Mouse (Mus musculus): ENCODE data around the gene Tmco5b.

The Tmco5b gene

GRCm38 (mm10) chr2:113285432-113285831 lies at the start of gene Tmco5b:
Tmco5b (plus strand) TSS chr2:113285732.
- no peak for DNase-seq

DNA sequence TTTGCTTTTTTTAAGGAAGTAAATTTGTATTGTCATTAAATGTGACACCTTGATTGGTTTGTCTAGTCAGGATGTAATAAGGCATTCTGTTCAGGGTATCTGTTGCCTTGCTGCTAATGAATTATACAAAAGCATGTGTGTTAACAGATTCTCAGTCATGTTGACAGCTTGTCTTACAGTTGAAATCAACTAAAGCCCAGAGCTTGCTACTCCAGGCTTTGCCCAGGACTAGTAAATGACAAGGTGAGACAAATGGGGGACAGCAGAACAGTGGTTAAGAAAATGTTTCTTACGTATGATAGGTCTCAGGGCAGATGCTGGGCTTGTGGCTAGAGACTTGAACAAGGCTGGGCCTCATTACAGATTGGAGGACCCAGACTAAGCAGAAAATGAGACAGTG lies 48.5 kb upstream of the Tmco5b start:
- no peak for DNase-seq

DNA sequence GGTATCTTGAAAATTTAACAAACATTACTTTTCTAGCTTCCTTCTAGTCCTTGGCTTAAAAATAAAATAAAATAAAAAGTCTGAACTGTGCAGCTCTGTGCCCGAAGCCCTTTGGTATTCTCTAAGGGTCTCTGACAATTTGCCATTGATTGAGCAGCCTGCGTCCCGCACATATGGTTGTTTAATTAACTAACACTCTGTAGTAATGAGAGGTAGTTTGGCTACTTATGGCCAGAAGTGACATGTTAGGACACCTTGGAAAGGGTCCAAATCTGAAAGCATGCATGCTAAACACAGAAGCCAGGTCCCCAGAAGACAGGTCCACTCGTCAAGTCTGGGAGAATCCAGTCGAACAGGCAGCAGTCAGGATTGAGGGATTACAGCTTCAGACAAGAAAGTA lies 46.7 kb upstream of the Tmco5b start:
- DNase-seq: no peak

DNA sequence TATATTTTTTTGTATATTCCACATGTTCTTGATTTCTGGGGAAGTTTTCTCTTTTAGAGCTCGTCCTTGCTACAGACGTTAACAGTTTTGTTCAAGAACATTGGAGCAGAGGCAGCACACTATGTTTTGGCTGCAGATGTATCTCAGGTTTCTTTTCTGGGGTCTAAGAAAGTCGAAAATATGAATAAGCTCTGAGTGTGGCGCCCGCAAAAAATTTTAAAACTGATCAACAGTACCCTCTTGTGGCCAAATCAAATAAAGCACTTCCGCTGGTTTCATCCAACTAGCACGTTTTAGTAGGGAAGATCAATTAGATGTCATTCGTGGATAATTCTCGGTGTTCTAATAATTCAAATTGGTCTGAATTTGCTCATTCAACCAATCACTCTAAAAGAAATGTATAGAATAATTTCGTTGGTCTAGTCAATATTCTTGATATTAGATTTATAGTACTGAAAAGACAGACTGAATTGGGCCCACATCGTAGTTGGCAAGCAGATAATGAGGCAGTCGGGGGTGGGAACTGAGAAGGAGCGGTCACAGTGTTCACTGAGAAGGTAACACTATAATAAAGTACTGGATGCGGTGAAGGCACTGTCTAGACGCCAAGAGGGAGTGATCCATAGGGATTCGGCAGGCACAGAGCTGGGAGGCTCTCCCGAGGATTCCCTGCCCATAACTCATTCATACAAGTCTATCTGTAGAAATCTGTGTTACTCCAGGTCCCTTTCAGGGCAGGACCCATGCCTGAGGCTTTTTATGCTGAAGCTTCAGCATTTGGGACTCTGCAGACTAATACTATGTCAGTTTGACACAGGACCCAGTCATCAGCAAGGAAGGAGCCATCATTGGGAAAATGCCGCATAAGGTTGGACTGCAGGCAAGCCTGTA lies 17.1 kb downstream of the Tmco5b start:
- no peak for DNase-seq

DNA sequence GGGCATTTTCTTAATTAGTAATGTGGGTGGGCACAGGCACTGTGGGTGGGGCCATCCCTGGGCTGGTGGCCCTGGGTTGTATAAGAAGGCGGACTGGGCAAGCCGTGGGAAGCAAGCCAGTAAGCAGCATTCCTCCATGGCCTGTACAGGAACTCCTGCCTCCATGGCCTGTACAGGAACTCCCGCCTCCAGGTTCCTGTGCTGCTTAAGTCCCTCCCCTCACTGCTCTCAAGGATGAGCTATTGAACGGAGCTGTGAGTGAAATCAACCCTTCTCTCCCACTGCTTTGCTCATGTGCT lies 17.7 kb downstream of the Tmco5b start:
- no peak for DNase-seq

DNA sequence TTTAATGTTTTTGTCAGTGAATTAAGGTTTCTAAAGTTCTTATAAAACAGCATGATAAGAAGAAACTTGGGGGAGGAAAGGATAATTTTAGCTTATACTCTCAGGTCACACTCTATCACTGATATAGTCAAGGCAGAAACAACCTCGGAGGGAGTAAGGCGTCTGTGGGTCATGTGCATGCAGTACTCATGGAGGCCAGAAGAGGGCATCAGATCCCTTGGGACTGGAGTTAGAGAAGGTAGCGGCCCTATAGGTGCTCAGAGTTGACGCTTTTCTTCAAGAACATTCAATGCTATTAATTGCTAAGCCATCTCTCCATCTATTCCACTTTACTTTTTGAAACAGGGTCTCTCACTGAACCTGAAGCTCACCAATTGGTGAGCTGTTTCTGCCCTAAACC lies 19.8 kb downstream of the Tmco5b start:
- DNase-seq: peak; percentile 87

- DNase-seq: no peak
Observed at GRCm38 (mm10) chr2:113311211-113311610, 25.7 kb downstream of the Tmco5b start.

GRCm38 (mm10) chr2:113323016-113323415 lies 37.5 kb downstream of the Tmco5b start:
- no peak for DNase-seq

DNA sequence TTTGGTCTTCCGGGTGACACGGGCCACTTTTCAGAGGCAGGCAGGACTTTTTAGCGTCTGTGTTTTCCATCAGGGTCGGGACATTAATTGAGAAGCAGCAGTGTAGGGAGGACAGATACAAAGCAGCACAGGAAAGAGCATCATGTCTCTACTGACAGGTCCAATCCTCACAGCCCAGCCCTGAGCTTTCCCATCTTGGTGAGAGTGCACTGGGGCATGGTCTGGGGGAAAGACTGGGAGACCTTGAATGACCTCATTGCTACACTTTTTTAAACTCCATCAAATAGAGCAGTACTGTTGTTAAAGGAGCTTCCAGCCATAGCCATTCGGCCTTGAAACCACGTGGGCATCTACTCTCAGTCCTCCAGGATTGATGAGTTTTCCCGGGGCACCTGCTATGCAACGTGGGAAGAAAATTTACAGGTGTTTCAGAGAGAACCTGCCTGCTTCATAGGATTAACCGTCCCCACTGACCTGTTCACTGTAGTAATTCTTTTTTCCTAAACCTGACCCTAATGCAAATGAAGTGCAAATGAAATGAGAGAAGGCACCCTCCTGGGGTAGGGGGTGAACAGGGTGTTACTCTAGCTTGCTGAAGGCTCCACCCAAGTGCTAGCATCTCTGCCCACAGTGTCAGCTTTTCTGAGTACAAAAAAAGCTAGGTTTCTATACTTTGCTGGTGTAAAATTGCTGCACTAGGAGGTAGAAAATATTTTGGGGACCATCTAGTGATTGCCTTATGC lies 48.4 kb downstream of the Tmco5b start:
- no peak for DNase-seq

- peak; percentile 23 for DNase-seq
Observed at GRCm38 (mm10) chr2:113335561-113336294, 50.2 kb downstream of the Tmco5b start.

GRCm38 (mm10) chr2:113344536-113344935 lies 59.0 kb downstream of the Tmco5b start:
- no peak for DNase-seq

All from right cerebral cortex, postnatal 14 days (tissue).